Mouse (Mus musculus) brain, embryonic 14.5 days (tissue): Measurements from ENCODE around the gene Timp2.

ENCODE experiments used
- CTCF ChIP-seq: fragments of 200-500 bp; IDR thresholded peaks from 2 replicates; pipeline ENCODE4 v1.5.1; 2012; ENCODE audit warnings: inconsistent platforms, mild to moderate bottlenecking, moderate library complexity, borderline replicate concordance; ENCODE audit not compliant: insufficient read depth, insufficient read length; ENCODE audit errors: extremely low read depth
- POLR2A ChIP-seq: fragments of 200-500 bp; IDR thresholded peaks from 2 replicates; pipeline ENCODE4 v1.6.1; 2012; ENCODE audit warnings: mild to moderate bottlenecking, inconsistent platforms, borderline replicate concordance; ENCODE audit not compliant: poor library complexity, insufficient read depth, insufficient read length, severe bottlenecking; ENCODE audit errors: extremely low read depth

DNA sequence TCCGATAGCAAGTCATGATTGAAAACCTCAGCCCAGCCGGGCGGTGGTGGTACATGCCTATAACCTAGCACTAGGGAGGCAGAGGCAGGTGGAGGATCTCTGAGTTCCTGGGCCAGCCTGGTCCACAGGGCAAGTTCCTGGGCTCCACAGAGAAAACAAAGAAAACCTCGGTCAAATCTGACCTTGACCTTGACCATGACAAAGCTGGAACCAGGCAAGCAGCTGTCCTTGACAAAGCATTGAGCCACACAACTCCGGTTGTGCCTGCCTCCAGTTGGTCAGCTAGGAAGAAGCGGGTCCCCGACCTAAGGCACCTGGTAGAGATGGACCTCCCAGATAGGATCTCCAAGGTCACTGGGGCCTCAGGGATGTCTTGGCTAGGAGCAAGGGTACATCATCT lies 99.2 kb downstream of the Timp2 start:
- TF ChIP-seq CTCF, result no peak
- no peak for TF ChIP-seq POLR2A
